Mouse (Mus musculus) G1E (cell line): ENCODE measurements around the gene Wfikkn1.

ENCODE experiments used
- CTCF ChIP-seq: IDR thresholded peaks from 2 replicates; pipeline ENCODE4 v1.5.1; 2012; ENCODE audit warnings: low read depth, low read length, inconsistent platforms, mixed read lengths
- GATA1 ChIP-seq: IDR thresholded peaks from 2 replicates; pipeline ENCODE4 v1.6.1; 2012; ENCODE audit warnings: borderline replicate concordance, low read length, inconsistent platforms, mixed read lengths

DNA sequence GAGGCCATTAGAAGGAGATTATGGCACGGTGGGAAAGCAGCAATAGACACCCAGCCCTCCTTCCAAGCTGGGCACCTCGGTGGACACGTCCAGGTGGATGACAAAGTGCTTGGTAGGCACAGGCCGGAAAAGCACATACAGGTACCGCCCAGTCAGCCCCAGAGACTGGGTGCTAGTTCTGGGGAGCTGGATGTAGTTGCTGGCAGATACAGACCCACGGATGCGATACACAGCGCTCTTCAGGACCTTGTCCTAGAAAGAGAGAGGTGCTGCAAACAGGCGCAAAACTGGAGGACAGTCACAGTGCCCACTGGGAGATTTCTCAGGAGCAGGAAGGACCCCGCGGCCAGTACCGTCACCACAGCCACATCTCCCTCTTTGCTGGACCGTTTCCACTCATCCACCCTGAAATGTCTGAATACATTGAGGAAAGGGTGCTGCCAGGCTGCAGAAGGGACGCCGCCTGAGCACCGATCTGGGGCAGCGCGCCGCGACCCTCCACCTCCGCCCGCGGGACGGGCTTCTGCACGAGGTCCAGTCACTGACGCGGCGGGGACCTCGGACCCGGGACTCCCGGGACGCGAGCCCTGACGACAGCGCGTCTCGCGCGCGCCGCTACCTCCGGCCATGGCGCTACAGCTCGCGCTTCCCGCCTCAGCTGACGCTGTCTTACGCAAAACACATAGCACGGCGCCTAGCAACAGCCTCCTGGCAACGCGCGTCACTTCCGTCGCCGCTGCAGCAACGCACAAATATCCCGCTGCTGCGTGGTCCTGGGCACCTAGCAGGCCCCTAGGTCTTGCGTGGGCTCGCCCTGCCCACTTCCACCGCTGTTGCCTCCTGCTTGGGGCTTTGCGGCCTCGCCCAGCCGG is 19.6 kb downstream of the Wfikkn1 start, which contains the start of gene Wdr90:
- TF ChIP-seq GATA1 (no peak), CTCF (no peak)
